Mouse (Mus musculus): ENCODE measurements around the gene Stau1. TPM values are rescaled to one million over a fixed set of nuclear protein-coding genes. Genes with fewer than 3 reads are reported as not detected.

Stau1 gene
- total and polyA plus RNA-seq, 3 experiments, result 14.3 to 48.1 TPM; not detected in 1

DNA sequence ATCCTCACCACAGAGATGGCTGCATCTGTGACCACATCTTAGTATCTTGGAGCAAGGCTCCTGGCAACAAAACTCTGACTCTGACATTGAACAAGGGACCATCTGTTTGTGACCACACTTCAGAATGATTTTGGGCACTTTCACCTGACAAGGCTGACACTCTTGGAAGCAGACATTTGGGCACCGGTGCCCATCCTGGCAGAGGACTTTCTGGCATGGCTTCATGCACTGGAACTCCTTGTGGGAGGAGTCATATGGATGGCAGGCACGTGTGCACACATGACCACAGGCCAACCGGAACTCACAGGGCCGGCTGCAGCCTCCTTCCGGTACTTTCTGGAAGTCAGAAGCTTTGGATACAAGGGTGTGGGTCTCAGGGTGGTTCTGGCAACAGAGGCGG lies 42.2 kb upstream of the Stau1 start:
- DNase-seq (ENCODE audit: low read depth, low spot score), result no peak
- H3K36me3 ChIP-seq (ENCODE audit: control insufficient read depth in 1 of 2, insufficient read depth in 2 of 2, low read length in 2 of 2), result peaks cover 8 to 11% of the 10 kb centered on the region in 2 experiments
- H3K4me1 ChIP-seq (ENCODE audit: control insufficient read depth in 1 of 2, insufficient read depth in 2 of 2, low read length in 2 of 2), result peaks cover 3 to 9% of the 10 kb centered on the region in 2 experiments
- H3K9me3 ChIP-seq (replicated peaks; ENCODE audit: insufficient read depth, low read length), result no peaks in the 10 kb centered on the region
- no peak for TF ChIP-seq POLR2AphosphoS5 (IDR thresholded peaks at IDR 0.05; ENCODE audit: borderline replicate concordance, low read depth, low read length)
- no peak for TF ChIP-seq UBTF (IDR thresholded peaks at IDR 0.05; ENCODE audit: borderline replicate concordance, insufficient read depth, low read depth, low read length)
- no peak for TF ChIP-seq MYC (IDR thresholded peaks at IDR 0.05; ENCODE audit: low read depth, low read length)
- H3K9ac ChIP-seq (ENCODE audit: control insufficient read depth, low read depth, low read length, poor library complexity, severe bottlenecking), result no peak overlapping the region
- H3K27ac ChIP-seq (ENCODE audit: control insufficient read depth, low read depth, low read length), result no peak overlapping the region
- no peaks in the 10 kb centered on the region for H3K27me3 ChIP-seq (ENCODE audit: control insufficient read depth in 1 of 2, insufficient read depth in 2 of 2, low read length in 2 of 2)
- H3K4me3 ChIP-seq (ENCODE audit: control insufficient read depth in 1 of 2, insufficient read depth in 1 of 2, low read depth in 2 of 2, low read length in 2 of 2), result no peak overlapping the region
- no peaks in the 10 kb centered on the region for H3K79me2 ChIP-seq (ENCODE audit: control insufficient read depth, insufficient read depth, low read length, poor library complexity)

- H3K27me3 ChIP-seq (ENCODE audit: control insufficient read depth in 1 of 2, insufficient read depth in 2 of 2, low read length in 2 of 2), result no peaks in the 10 kb centered on the region
- no peak for TF ChIP-seq MAFK (IDR thresholded peaks at IDR 0.05; ENCODE audit: borderline replicate concordance, low read depth, low read length)
- TF ChIP-seq ELF1 (IDR thresholded peaks at IDR 0.05; ENCODE audit: low read depth, low read length), result no peak
- TF ChIP-seq UBTF (IDR thresholded peaks at IDR 0.05; ENCODE audit: borderline replicate concordance, insufficient read depth, low read depth, low read length), result no peak
- no peak for TF ChIP-seq TBP (IDR thresholded peaks at IDR 0.05; ENCODE audit: low read depth, low read length)
- TF ChIP-seq TCF12 (IDR thresholded peaks at IDR 0.05; ENCODE audit: low read depth, low read length), result no peak
- TF ChIP-seq MEF2A (IDR thresholded peaks at IDR 0.05; ENCODE audit: extremely low read depth, insufficient replicate concordance, low read depth, low read length, poor library complexity, severe bottlenecking), result no peak
- TF ChIP-seq RCOR1 (IDR thresholded peaks at IDR 0.05; ENCODE audit: low read depth, low read length), result no peak
- TF ChIP-seq CHD1 (IDR thresholded peaks at IDR 0.05; ENCODE audit: low read depth, low read length), result no peak
- no peak for TF ChIP-seq SIN3A (IDR thresholded peaks at IDR 0.05; ENCODE audit: low read length)
- TF ChIP-seq POLR2AphosphoS2 (IDR thresholded peaks at IDR 0.05; ENCODE audit: low read length), result no peak
- no peak for TF ChIP-seq KAT2A (conservative IDR thresholded peaks at IDR 0.05; ENCODE audit: low read depth, low read length)
- TF ChIP-seq ZC3H11A (IDR thresholded peaks at IDR 0.05; ENCODE audit: low read depth, low read length), result no peak
- no peak for TF ChIP-seq GABPA (IDR thresholded peaks at IDR 0.05; ENCODE audit: low read depth, low read length)
- no peak for TF ChIP-seq POLR2AphosphoS5 (IDR thresholded peaks at IDR 0.05; ENCODE audit: borderline replicate concordance, low read depth, low read length)
- no peak for TF ChIP-seq GATA1 (IDR thresholded peaks at IDR 0.05; ENCODE audit: low read depth, low read length)
- no peak for TF ChIP-seq MAZ (IDR thresholded peaks at IDR 0.05; ENCODE audit: low read depth, low read length)
- no peak for TF ChIP-seq JUND (IDR thresholded peaks at IDR 0.05; ENCODE audit: low read depth, low read length)
- no peak for TF ChIP-seq HCFC1 (IDR thresholded peaks at IDR 0.05; ENCODE audit: low read depth, low read length)
- no peak for TF ChIP-seq MYC (IDR thresholded peaks at IDR 0.05; ENCODE audit: low read depth, low read length)
- TF ChIP-seq RAD21 (IDR thresholded peaks at IDR 0.05; ENCODE audit: low read depth, low read length), result no peak
- DNase-seq (ENCODE audit: low read depth, low spot score), result no peak
Measured at GRCm38 (mm10) chr2:167037710-167038109, 41.6 kb upstream of the Stau1 start.

More at GRCm38 (mm10) chr2:167037710-167038109, 41.6 kb upstream of the Stau1 start:
- Histone ChIP-seq H3K9me3 (replicated peaks; ENCODE audit: insufficient read depth, low read length) (no peaks in the 10 kb centered on the region), H3K79me2 (ENCODE audit: control insufficient read depth, insufficient read depth, low read length, poor library complexity) (no peaks in the 10 kb centered on the region), H3K27ac (ENCODE audit: control insufficient read depth, low read depth, low read length) (no peak overlapping the region), H3K4me3 (ENCODE audit: control insufficient read depth in 1 of 2, insufficient read depth in 1 of 2, low read depth in 2 of 2, low read length in 2 of 2) (no peak overlapping the region), H3K36me3 (ENCODE audit: control insufficient read depth in 1 of 2, insufficient read depth in 2 of 2, low read length in 2 of 2) (peaks cover 2 to 12% of the 10 kb centered on the region in 2 experiments), H3K9ac (ENCODE audit: control insufficient read depth, low read depth, low read length, poor library complexity, severe bottlenecking) (no peak overlapping the region), H3K4me1 (ENCODE audit: control insufficient read depth in 1 of 2, insufficient read depth in 2 of 2, low read length in 2 of 2) (peaks cover 0 to 3% of the 10 kb centered on the region in 2 experiments; a peak in 2 of 4 replicates)

Data from MEL (cell line).